Mouse (Mus musculus): ENCODE measurements at regions not wholly inside any gene's neighbourhood (a gene's known extent, or its start where the extent isn't known, plus 50 kb on each side); places are given as distances from the start of the nearest gene placed in this dataset.

DNA sequence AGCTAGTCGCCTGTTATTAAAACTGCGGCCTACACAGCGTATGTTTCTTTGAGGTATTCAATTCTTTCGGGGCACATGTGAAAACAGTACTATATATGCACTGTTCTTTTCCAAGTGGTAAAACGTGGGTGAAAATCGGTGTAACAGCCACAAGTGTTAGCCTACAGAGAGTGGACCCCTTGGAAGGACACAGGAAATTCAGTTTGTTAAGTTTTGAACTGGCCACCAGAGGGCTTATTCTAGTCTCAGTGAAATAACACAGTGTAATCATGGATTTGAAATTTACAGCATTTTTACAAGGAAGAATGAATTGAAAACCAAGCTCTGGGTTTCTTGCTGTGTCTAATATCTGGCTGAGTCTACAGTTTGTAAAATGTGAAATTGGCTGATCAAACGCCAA, 72.6 kb upstream of the Basp1 start:
- no peak for TF ChIP-seq CTCF (IDR thresholded peaks at IDR 0.05; ENCODE audit: low read depth, low read length)
- no peak for TF ChIP-seq POLR2A (IDR thresholded peaks at IDR 0.05; ENCODE audit: insufficient read depth, low read length)
- TF ChIP-seq EP300 (IDR thresholded peaks at IDR 0.05; ENCODE audit: insufficient read depth, low read depth, low read length) = no peak

All from ES-Bruce4 (cell line).